Mouse (Mus musculus) c-Kit-negative CD71-positive TER-119-positive erythroid progenitor cells, embryonic 14.5 days (primary cell): Measurements from ENCODE around the gene Cd200r4.

Experiments used
- DNase-seq: peaks from one replicate; pipeline ENCODE4 v3.0.0-alpha.2; 2013; ENCODE audit warnings: low read depth, low spot score

Gene Cd200r4

DNA sequence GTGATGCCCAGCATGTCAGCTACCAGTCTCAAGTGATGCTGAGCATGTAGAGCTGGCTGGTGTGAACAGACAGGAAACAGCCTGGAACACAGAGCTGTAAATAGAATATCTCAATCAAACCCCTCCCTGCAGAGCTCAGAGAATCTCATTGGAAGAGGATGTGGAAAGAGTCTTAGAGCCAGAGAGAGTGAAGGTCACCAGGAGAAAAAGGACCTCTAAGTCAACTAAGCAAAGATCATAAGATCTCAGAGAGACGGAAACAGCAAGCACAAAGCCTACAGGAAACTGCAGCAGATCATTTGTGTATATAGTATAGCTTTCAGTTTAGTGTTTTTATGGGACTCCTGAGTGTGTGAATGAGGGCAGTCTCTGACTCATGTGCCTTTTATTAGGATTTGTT, 63.6 kb downstream of the Cd200r4 start:
- DNase-seq: no peak

DNA sequence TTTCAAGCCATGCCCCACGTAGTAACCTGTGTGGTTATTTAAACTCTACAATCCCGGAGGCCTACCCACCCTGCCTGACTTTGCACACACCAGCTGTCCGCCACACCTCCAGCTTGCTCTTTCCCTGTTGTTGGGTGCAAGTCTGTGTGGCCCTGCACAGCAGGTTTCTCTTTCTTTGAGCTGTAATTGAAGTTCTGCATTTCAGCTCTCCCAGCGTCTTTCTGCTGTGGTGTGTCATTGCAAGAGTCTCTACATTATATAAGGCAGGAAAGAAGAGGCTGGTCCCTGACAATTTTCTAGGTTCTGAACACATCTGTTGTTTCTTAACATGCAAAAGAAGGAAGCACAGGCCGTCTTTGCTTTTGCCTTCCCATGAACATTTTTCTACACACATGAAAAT, 65.1 kb downstream of the Cd200r4 start:
- DNase-seq: no peak

DNA sequence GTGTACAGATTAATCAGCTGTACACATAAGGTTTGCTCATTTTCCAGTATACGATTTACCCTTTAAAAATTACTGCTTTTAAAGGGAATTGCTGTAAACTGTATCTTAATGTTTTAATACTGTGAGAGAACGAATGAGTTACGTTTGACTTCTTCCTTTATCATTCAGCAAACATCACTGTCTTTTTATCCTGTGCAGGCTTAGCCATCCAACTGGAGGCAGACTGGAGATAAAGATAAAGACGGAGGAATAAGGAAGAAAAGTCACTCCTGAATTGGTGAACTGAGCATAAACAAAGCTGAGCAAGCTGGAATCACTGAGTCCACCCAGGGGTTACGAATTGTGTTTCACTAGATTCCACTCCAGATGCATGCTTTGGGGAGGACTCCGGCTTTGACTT, 66.1 kb downstream of the Cd200r4 start:
- no peak for DNase-seq
